Mouse (Mus musculus) frontal cortex, postnatal 14 days (tissue): ENCODE results near the gene Ptprd.

Experiments
- DNase-seq, 2 experiments: peaks; one replicate each; pipeline ENCODE4 v3.0.0; 2022; ENCODE audit warnings: low spot score in 2 of 2

Gene Ptprd

GRCm38 (mm10) chr4:76913532-76914150 is 1298.1 kb downstream of the Ptprd start:
- DNase-seq, result no peak

- DNase-seq, result no peak
Measured at GRCm38 (mm10) chr4:76901692-76902091, 1310.1 kb downstream of the Ptprd start.

GRCm38 (mm10) chr4:76889669-76890068 is 1322.1 kb downstream of the Ptprd start:
- no peak for DNase-seq

- no peak for DNase-seq
Measured at GRCm38 (mm10) chr4:76881610-76882009, 1330.2 kb downstream of the Ptprd start.

GRCm38 (mm10) chr4:76870971-76871370 is 1340.8 kb downstream of the Ptprd start:
- DNase-seq, result no peak

- no peak for DNase-seq
Measured at GRCm38 (mm10) chr4:76865585-76865984, 1346.2 kb downstream of the Ptprd start.

- DNase-seq, result no peak
Measured at GRCm38 (mm10) chr4:76846265-76846664, 1365.5 kb downstream of the Ptprd start.

- DNase-seq, result no peak
Measured at GRCm38 (mm10) chr4:76839016-76839415, 1372.7 kb downstream of the Ptprd start.

- DNase-seq, result no peak
Measured at GRCm38 (mm10) chr4:76812138-76812537, 1399.6 kb downstream of the Ptprd start.

GRCm38 (mm10) chr4:76802708-76803107 is 1409.1 kb downstream of the Ptprd start:
- no peak for DNase-seq

- no peak for DNase-seq
Measured at GRCm38 (mm10) chr4:76798010-76799007, 1413.5 kb downstream of the Ptprd start.

GRCm38 (mm10) chr4:76785389-76785788 is 1426.4 kb downstream of the Ptprd start:
- no peak for DNase-seq

- DNase-seq, result no peak
Measured at GRCm38 (mm10) chr4:76779558-76780124, 1432.1 kb downstream of the Ptprd start.

- no peak for DNase-seq
Measured at GRCm38 (mm10) chr4:76766918-76767317, 1444.8 kb downstream of the Ptprd start.

- DNase-seq, result no peak
Measured at GRCm38 (mm10) chr4:76766429-76766828, 1445.3 kb downstream of the Ptprd start.

- no peak for DNase-seq
Measured at GRCm38 (mm10) chr4:76750709-76751108, 1461.1 kb downstream of the Ptprd start.

- DNase-seq, result no peak
Measured at GRCm38 (mm10) chr4:76735831-76736230, 1475.9 kb downstream of the Ptprd start.

- DNase-seq, result no peak
Measured at GRCm38 (mm10) chr4:76675726-76676125, 1536.0 kb downstream of the Ptprd start.

GRCm38 (mm10) chr4:76673224-76673623 is 1538.5 kb downstream of the Ptprd start:
- DNase-seq, result no peak

GRCm38 (mm10) chr4:76672653-76673052 is 1539.1 kb downstream of the Ptprd start:
- no peak for DNase-seq

- no peak for DNase-seq
Measured at GRCm38 (mm10) chr4:76661725-76662124, 1550.0 kb downstream of the Ptprd start.

- DNase-seq, result no peak
Measured at GRCm38 (mm10) chr4:76660146-76660545, 1551.6 kb downstream of the Ptprd start.

- no peak for DNase-seq
Measured at GRCm38 (mm10) chr4:76656734-76657133, 1555.0 kb downstream of the Ptprd start.
